Mouse (Mus musculus): ENCODE measurements around the gene Mylk. TPM values are rescaled to one million over a fixed set of nuclear protein-coding genes. Genes with fewer than 3 reads are reported as not detected.

The Mylk gene
- polyA plus RNA-seq, 1 experiment from 2014 or later, result 18.1 TPM

GRCm38 (mm10) chr16:34937611-34938010 is 192.6 kb downstream of the Mylk start:
- Histone ChIP-seq H3K27me3 (replicated peaks; ENCODE audit: control insufficient read depth, insufficient read depth, low read length) (no peaks in the 10 kb centered on the region), H3K4me2 (ENCODE audit: low read depth, low read length) (no peak overlapping the region), H3K27ac (replicated peaks; ENCODE audit: low read depth, low read length) (0 out of 2 replicates have a peak overlapping the region, but pooled peaks have one; percentile 46), H3K9me3 (ENCODE audit: control insufficient read depth, low read length) (no peaks in the 10 kb centered on the region), H3K9ac (ENCODE audit: low read depth, low read length) (no peak overlapping the region), H3K36me3 (ENCODE audit: control insufficient read depth, insufficient read depth, low read length) (no peaks in the 10 kb centered on the region), H3K4me3 (ENCODE audit: low read depth, low read length) (no peak overlapping the region), H3K4me1 (ENCODE audit: control insufficient read depth, insufficient read depth, low read length) (peaks cover 34% of the 10 kb centered on the region)
- DNase-seq (ENCODE audit: low spot score) (peak; percentile 60), ATAC-seq (ENCODE audit: low read depth) (no peak)
- 65% methylated on average over 4 of the region's 4 CpGs for WGBS

GRCm38 (mm10) chr16:34938248-34938647 is 193.2 kb downstream of the Mylk start:
- 0 out of 2 replicates have a peak overlapping the region, but pooled peaks have one; percentile 46 for H3K27ac ChIP-seq (replicated peaks; ENCODE audit: low read depth, low read length)
- ATAC-seq (ENCODE audit: low read depth) (no peak), DNase-seq (ENCODE audit: low spot score) (no peak)
- no peak overlapping the region; the same call in 1 of the 2 replicates for H3K9ac ChIP-seq (ENCODE audit: low read depth, low read length)
- H3K36me3 ChIP-seq (ENCODE audit: control insufficient read depth, insufficient read depth, low read length), result no peaks in the 10 kb centered on the region
- H3K27me3 ChIP-seq (replicated peaks; ENCODE audit: control insufficient read depth, insufficient read depth, low read length), result no peaks in the 10 kb centered on the region
- peaks cover 34% of the 10 kb centered on the region for H3K4me1 ChIP-seq (ENCODE audit: control insufficient read depth, insufficient read depth, low read length)
- no peak overlapping the region for H3K4me3 ChIP-seq (ENCODE audit: low read depth, low read length)
- no peaks in the 10 kb centered on the region for H3K9me3 ChIP-seq (ENCODE audit: control insufficient read depth, low read length)
- 81% methylated on average over 2 of the region's 2 CpGs for WGBS
- no peak overlapping the region for H3K4me2 ChIP-seq (ENCODE audit: low read depth, low read length)

DNA sequence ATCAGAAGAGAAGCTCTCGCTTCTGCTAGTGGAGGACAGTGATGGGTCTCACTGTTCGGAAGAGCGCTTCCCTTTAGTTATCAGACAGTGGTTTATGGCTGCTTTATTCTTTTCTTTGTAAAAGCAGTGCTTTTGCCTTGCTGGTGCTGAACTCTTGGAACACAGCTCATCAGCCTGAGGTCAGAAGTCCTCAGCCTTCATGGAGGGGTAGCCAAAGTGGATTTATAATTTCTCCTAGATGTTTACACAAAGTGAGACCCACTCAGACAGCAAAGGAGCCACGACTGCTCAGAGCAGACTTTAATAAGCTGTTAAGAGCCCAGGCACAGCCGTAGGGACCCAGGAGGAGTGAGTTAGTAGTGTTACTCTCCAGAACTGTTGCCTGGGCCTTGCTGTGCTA is 194.9 kb downstream of the Mylk start:
- Histone ChIP-seq H3K9ac (ENCODE audit: low read depth, low read length) (no peak overlapping the region), H3K27me3 (replicated peaks; ENCODE audit: control insufficient read depth, insufficient read depth, low read length) (no peaks in the 10 kb centered on the region), H3K4me2 (ENCODE audit: low read depth, low read length) (no peak overlapping the region), H3K4me1 (ENCODE audit: control insufficient read depth, insufficient read depth, low read length) (peaks cover 26% of the 10 kb centered on the region), H3K36me3 (ENCODE audit: control insufficient read depth, insufficient read depth, low read length) (no peaks in the 10 kb centered on the region), H3K27ac (replicated peaks; ENCODE audit: low read depth, low read length) (no peak overlapping the region), H3K4me3 (ENCODE audit: low read depth, low read length) (no peak overlapping the region), H3K9me3 (ENCODE audit: control insufficient read depth, low read length) (no peaks in the 10 kb centered on the region)
- no peak for DNase-seq (ENCODE audit: low spot score)
- 67% methylated on average over 5 of the region's 5 CpGs for WGBS
- no peak for ATAC-seq (ENCODE audit: low read depth)

GRCm38 (mm10) chr16:34940363-34940762 is 195.4 kb downstream of the Mylk start:
- no peaks in the 10 kb centered on the region for H3K27me3 ChIP-seq (replicated peaks; ENCODE audit: control insufficient read depth, insufficient read depth, low read length)
- no peak overlapping the region for H3K4me3 ChIP-seq (ENCODE audit: low read depth, low read length)
- peaks cover 22% of the 10 kb centered on the region for H3K4me1 ChIP-seq (ENCODE audit: control insufficient read depth, insufficient read depth, low read length)
- DNase-seq (ENCODE audit: low spot score), result no peak
- no peaks in the 10 kb centered on the region for H3K36me3 ChIP-seq (ENCODE audit: control insufficient read depth, insufficient read depth, low read length)
- no peak overlapping the region for H3K4me2 ChIP-seq (ENCODE audit: low read depth, low read length)
- no peaks in the 10 kb centered on the region for H3K9me3 ChIP-seq (ENCODE audit: control insufficient read depth, low read length)
- 60% methylated on average over 5 of the region's 5 CpGs for WGBS
- no peak for ATAC-seq (ENCODE audit: low read depth)
- H3K27ac ChIP-seq (replicated peaks; ENCODE audit: low read depth, low read length), result no peak overlapping the region
- H3K9ac ChIP-seq (ENCODE audit: low read depth, low read length), result no peak overlapping the region

DNA sequence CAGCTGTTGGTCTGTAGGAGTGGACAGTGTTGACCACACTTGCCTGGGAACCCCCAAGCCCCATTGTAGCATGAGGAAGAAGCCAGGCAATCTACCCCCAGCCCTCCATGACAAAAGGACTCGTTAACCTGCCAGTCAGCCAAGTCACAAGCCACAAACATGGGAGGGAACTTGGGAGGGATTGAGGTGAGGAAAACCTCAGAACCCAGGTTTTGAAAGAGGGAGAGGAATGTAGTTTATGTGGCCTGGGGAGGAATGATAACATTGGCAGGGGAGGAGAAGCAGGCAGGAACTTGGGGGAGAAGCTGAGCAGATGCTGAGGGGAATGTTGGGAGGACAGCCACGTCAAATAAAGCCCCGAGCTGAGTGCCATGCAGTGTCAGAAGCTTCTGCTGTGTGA is 196.9 kb downstream of the Mylk start:
- Histone ChIP-seq H3K4me3 (ENCODE audit: low read depth, low read length) (no peak overlapping the region), H3K27ac (replicated peaks; ENCODE audit: low read depth, low read length) (no peak overlapping the region), H3K4me1 (ENCODE audit: control insufficient read depth, insufficient read depth, low read length) (peaks cover 8% of the 10 kb centered on the region; the same call in 1 of the 2 replicates), H3K9me3 (ENCODE audit: control insufficient read depth, low read length) (no peaks in the 10 kb centered on the region), H3K27me3 (replicated peaks; ENCODE audit: control insufficient read depth, insufficient read depth, low read length) (no peaks in the 10 kb centered on the region), H3K36me3 (ENCODE audit: control insufficient read depth, insufficient read depth, low read length) (no peaks in the 10 kb centered on the region), H3K9ac (ENCODE audit: low read depth, low read length) (no peak overlapping the region), H3K4me2 (ENCODE audit: low read depth, low read length) (no peak overlapping the region)
- ATAC-seq (ENCODE audit: low read depth), result no peak
- no peak for DNase-seq (ENCODE audit: low spot score)
- 33% methylated on average over 3 of the region's 3 CpGs for WGBS

GRCm38 (mm10) chr16:34946301-34946700 is 201.3 kb downstream of the Mylk start:
- H3K27ac ChIP-seq (replicated peaks; ENCODE audit: low read depth, low read length), result no peak overlapping the region
- no peak overlapping the region for H3K9ac ChIP-seq (ENCODE audit: low read depth, low read length)
- no peaks in the 10 kb centered on the region for H3K9me3 ChIP-seq (ENCODE audit: control insufficient read depth, low read length)
- no peak for DNase-seq (ENCODE audit: low spot score)
- 95% methylated on average over 3 of the region's 3 CpGs for WGBS
- H3K36me3 ChIP-seq (ENCODE audit: control insufficient read depth, insufficient read depth, low read length), result no peaks in the 10 kb centered on the region
- no peaks in the 10 kb centered on the region for H3K27me3 ChIP-seq (replicated peaks; ENCODE audit: control insufficient read depth, insufficient read depth, low read length)
- no peaks in the 10 kb centered on the region for H3K4me1 ChIP-seq (ENCODE audit: control insufficient read depth, insufficient read depth, low read length)
- no peak overlapping the region for H3K4me3 ChIP-seq (ENCODE audit: low read depth, low read length)
- ATAC-seq (ENCODE audit: low read depth), result no peak
- no peak overlapping the region for H3K4me2 ChIP-seq (ENCODE audit: low read depth, low read length)

DNA sequence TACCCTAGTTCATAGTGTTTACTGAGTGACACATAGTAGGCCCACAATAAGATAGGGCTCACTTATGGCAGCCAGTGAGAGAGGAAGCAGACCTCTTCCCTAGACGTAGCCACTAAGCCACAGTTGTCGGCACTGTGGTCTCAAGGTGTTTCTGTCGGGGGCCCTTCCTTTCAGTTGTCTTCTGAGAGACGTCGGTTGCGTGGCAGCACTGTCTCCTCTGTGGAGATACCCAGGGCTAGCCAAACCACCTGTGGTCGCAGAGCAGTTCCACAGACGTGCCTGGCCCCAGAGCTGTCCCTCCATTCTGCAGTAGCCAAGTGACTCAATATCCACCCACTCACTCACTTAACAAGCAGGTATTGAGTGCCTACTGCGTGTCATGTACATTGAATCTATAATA is 205.9 kb downstream of the Mylk start:
- no peak overlapping the region for H3K9ac ChIP-seq (ENCODE audit: low read depth, low read length)
- no peak for DNase-seq (ENCODE audit: low spot score)
- H3K27ac ChIP-seq (replicated peaks; ENCODE audit: low read depth, low read length), result no peak overlapping the region
- H3K4me2 ChIP-seq (ENCODE audit: low read depth, low read length), result no peak overlapping the region
- no peaks in the 10 kb centered on the region for H3K4me1 ChIP-seq (ENCODE audit: control insufficient read depth, insufficient read depth, low read length)
- H3K27me3 ChIP-seq (replicated peaks; ENCODE audit: control insufficient read depth, insufficient read depth, low read length), result no peaks in the 10 kb centered on the region
- 81% methylated on average over 9 of the region's 9 CpGs for WGBS
- no peak overlapping the region for H3K4me3 ChIP-seq (ENCODE audit: low read depth, low read length)
- peaks cover 8% of the 10 kb centered on the region; the same call in 1 of the 2 replicates for H3K36me3 ChIP-seq (ENCODE audit: control insufficient read depth, insufficient read depth, low read length)
- no peak for ATAC-seq (ENCODE audit: low read depth)
- no peaks in the 10 kb centered on the region for H3K9me3 ChIP-seq (ENCODE audit: control insufficient read depth, low read length)

DNA sequence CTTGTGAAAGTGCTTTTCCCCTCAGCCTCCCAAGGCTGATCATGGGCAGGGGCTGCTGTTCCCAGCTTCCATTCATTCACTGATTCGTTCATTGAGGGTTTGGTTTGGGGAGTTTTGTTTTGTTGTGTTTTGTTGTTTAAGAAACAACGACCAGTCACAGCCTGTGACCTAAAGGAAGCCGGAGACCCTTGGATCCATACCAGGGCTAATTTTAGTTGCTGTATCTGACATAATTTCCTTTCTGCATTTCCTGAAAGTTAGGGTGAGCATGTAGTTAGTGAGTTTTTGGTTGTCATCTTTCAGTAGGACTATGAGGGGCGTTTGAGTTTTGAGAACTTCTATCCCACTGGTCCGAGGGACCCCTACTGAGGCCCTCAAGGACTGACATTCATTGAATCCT is 207.2 kb downstream of the Mylk start:
- Histone ChIP-seq H3K4me3 (ENCODE audit: low read depth, low read length) (no peak overlapping the region), H3K4me1 (ENCODE audit: control insufficient read depth, insufficient read depth, low read length) (no peaks in the 10 kb centered on the region), H3K27ac (replicated peaks; ENCODE audit: low read depth, low read length) (peak overlapping the region; percentile 44; the same call in 1 of the 2 replicates), H3K36me3 (ENCODE audit: control insufficient read depth, insufficient read depth, low read length) (peaks cover 8% of the 10 kb centered on the region; the same call in 1 of the 2 replicates), H3K27me3 (replicated peaks; ENCODE audit: control insufficient read depth, insufficient read depth, low read length) (no peaks in the 10 kb centered on the region), H3K9ac (ENCODE audit: low read depth, low read length) (no peak overlapping the region), H3K9me3 (ENCODE audit: control insufficient read depth, low read length) (no peaks in the 10 kb centered on the region), H3K4me2 (ENCODE audit: low read depth, low read length) (no peak overlapping the region)
- 65% methylated on average over 5 of the region's 5 CpGs for WGBS
- no peak for DNase-seq (ENCODE audit: low spot score)
- no peak for ATAC-seq (ENCODE audit: low read depth)

DNA sequence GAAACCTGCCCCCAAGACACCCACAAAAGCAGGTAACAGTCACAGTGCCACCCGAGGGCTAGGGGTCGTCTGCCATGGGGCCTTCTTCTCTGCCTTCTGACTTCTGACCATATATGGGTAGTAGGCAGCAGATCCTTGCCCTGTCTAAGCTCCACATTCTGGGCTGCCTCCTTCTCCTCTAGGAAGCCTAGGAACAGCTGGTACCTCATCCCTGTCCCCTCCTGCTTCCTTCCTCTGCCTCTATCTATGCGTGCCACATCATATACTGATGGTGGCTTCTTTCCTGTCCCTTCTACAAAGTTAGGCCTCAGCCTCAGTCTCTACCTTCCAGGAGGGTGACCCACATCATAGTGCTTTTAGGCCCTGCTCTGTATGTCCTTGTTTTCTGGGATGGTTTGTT is 207.8 kb downstream of the Mylk start:
- H3K27me3 ChIP-seq (replicated peaks; ENCODE audit: control insufficient read depth, insufficient read depth, low read length), result no peaks in the 10 kb centered on the region
- no peak overlapping the region for H3K4me2 ChIP-seq (ENCODE audit: low read depth, low read length)
- peaks cover 1% of the 10 kb centered on the region for H3K4me1 ChIP-seq (ENCODE audit: control insufficient read depth, insufficient read depth, low read length)
- no peak overlapping the region for H3K9ac ChIP-seq (ENCODE audit: low read depth, low read length)
- H3K27ac ChIP-seq (replicated peaks; ENCODE audit: low read depth, low read length), result no peak overlapping the region
- 76% methylated on average over 3 of the region's 3 CpGs for WGBS
- no peak for ATAC-seq (ENCODE audit: low read depth)
- no peaks in the 10 kb centered on the region for H3K9me3 ChIP-seq (ENCODE audit: control insufficient read depth, low read length)
- H3K36me3 ChIP-seq (ENCODE audit: control insufficient read depth, insufficient read depth, low read length), result peaks cover 8% of the 10 kb centered on the region; the same call in 1 of the 2 replicates
- DNase-seq (ENCODE audit: low spot score), result no peak
- H3K4me3 ChIP-seq (ENCODE audit: low read depth, low read length), result no peak overlapping the region

Measured in embryonic facial prominence, embryonic 14.5 days (tissue).